Mouse (Mus musculus) stomach, embryonic 15.5 days (tissue): ENCODE results near the gene Man2a1. TPM values are rescaled to one million over a fixed set of nuclear protein-coding genes. Genes with fewer than 3 reads are reported as not detected.

Experiments
- ATAC-seq: fragments of 200-750 bp; cut with Nextera tagmentation; 2 replicates; pipeline ENCODE4 v1.8.0; 2017; ENCODE audit warnings: low read depth, moderate number of reproducible peaks, moderate TSS enrichment; ENCODE audit not compliant: insufficient read depth, low FRiP score
- H3K27ac ChIP-seq: fragments of 300-500 bp; sonication (generic); 2 replicates; pipeline ENCODE4 v1.5.1; 2015; ENCODE audit warnings: mild to moderate bottlenecking, inconsistent platforms
- H3K27me3 ChIP-seq: fragments of 300-500 bp; sonication (generic); replicated peaks from 2 replicates; pipeline ENCODE4 v1.6.1; 2015; ENCODE audit warnings: inconsistent platforms
- H3K36me3 ChIP-seq: fragments of 300-500 bp; sonication (generic); 2 replicates; pipeline ENCODE4 v1.6.1; 2015; ENCODE audit warnings: inconsistent platforms
- H3K4me1 ChIP-seq: fragments of 300-500 bp; sonication (generic); 2 replicates; pipeline ENCODE4 v1.6.1; 2015; ENCODE audit warnings: inconsistent platforms
- H3K4me2 ChIP-seq: fragments of 300-500 bp; sonication (generic); 2 replicates; pipeline ENCODE4 v1.6.1; 2015; ENCODE audit warnings: mild to moderate bottlenecking, inconsistent platforms
- H3K4me3 ChIP-seq: fragments of 300-500 bp; sonication (generic); replicated peaks from 2 replicates; pipeline ENCODE4 v1.5.1; 2015; ENCODE audit warnings: inconsistent platforms
- H3K9ac ChIP-seq: fragments of 300-500 bp; sonication (generic); 2 replicates; pipeline ENCODE4 v1.6.1; 2015; ENCODE audit warnings: inconsistent platforms
- H3K9me3 ChIP-seq: fragments of 300-500 bp; sonication (generic); 2 replicates; pipeline ENCODE4 v1.6.1; 2016; ENCODE audit warnings: inconsistent platforms
- WGBS: fragments of 180-500 bp; shearing (Covaris S2); methylation state at CpG from one replicate; pipeline ENCODE4 v1.1.7; 2015; 5-methylcytosine and 5-hydroxymethylcytosine counted together
- polyA plus RNA-seq: library from polyadenylated mRNA; unstranded; fragments of >200 nt; fragmentation: Nextera tagmentation; extraction: Ambion mirVana; gene quantifications from 2 replicates; pipeline ENCODE4 v1.2.1, GENCODE M21; 2015

Man2a1 gene
- polyA plus RNA-seq, 1 experiment from 2014 or later = 14.3 TPM

- ATAC-seq = no peak
- H3K4me3 ChIP-seq = no peak overlapping the region
- WGBS = 83% methylated on average over 5 of the region's 5 CpGs
- no peaks in the 10 kb centered on the region for H3K4me1 ChIP-seq
- no peaks in the 10 kb centered on the region for H3K9me3 ChIP-seq
- no peak overlapping the region for H3K4me2 ChIP-seq
- H3K36me3 ChIP-seq = no peaks in the 10 kb centered on the region
- H3K9ac ChIP-seq = no peak overlapping the region
- H3K27ac ChIP-seq = no peak overlapping the region
- H3K27me3 ChIP-seq = no peaks in the 10 kb centered on the region
Observed at GRCm38 (mm10) chr17:64774218-64774617, 173.7 kb downstream of the Man2a1 start.

- no peaks in the 10 kb centered on the region for H3K36me3 ChIP-seq
- no peak overlapping the region for H3K4me3 ChIP-seq
- 50% methylated on average over 3 of the region's 3 CpGs for WGBS
- ATAC-seq = no peak
- H3K9ac ChIP-seq = no peak overlapping the region
- no peaks in the 10 kb centered on the region for H3K9me3 ChIP-seq
- H3K27me3 ChIP-seq = no peaks in the 10 kb centered on the region
- H3K4me1 ChIP-seq = no peaks in the 10 kb centered on the region
- H3K4me2 ChIP-seq = no peak overlapping the region
- H3K27ac ChIP-seq = no peak overlapping the region
Observed at GRCm38 (mm10) chr17:64778300-64778699, 177.8 kb downstream of the Man2a1 start.

GRCm38 (mm10) chr17:64778756-64779155 is 178.2 kb downstream of the Man2a1 start:
- Histone ChIP-seq H3K27me3 (no peaks in the 10 kb centered on the region), H3K4me3 (no peak overlapping the region), H3K9me3 (no peaks in the 10 kb centered on the region), H3K27ac (no peak overlapping the region), H3K4me1 (no peaks in the 10 kb centered on the region), H3K36me3 (no peaks in the 10 kb centered on the region), H3K4me2 (no peak overlapping the region), H3K9ac (no peak overlapping the region)
- ATAC-seq = no peak
- 95% methylated on average over 12 of the region's 12 CpGs for WGBS

GRCm38 (mm10) chr17:64780753-64781490 is 180.4 kb downstream of the Man2a1 start:
- H3K4me3 ChIP-seq = no peak overlapping the region
- H3K4me2 ChIP-seq = no peak overlapping the region
- H3K36me3 ChIP-seq = no peaks in the 10 kb centered on the region
- 64% methylated on average over 18 of the region's 18 CpGs for WGBS
- H3K27ac ChIP-seq = no peak overlapping the region
- no peak; the same call in 1 of the 2 replicates for ATAC-seq
- H3K9me3 ChIP-seq = no peaks in the 10 kb centered on the region
- no peaks in the 10 kb centered on the region for H3K4me1 ChIP-seq
- no peaks in the 10 kb centered on the region for H3K27me3 ChIP-seq
- H3K9ac ChIP-seq = no peak overlapping the region

- WGBS = 76% methylated on average over 3 of the region's 3 CpGs
- Histone ChIP-seq H3K27ac (no peak overlapping the region), H3K27me3 (no peaks in the 10 kb centered on the region), H3K9me3 (no peaks in the 10 kb centered on the region), H3K4me1 (no peaks in the 10 kb centered on the region), H3K4me2 (no peak overlapping the region), H3K36me3 (no peaks in the 10 kb centered on the region), H3K4me3 (no peak overlapping the region), H3K9ac (no peak overlapping the region)
- ATAC-seq = peak; percentile 22; the same call in 1 of the 2 replicates
Observed at GRCm38 (mm10) chr17:64782307-64782706, 181.8 kb downstream of the Man2a1 start.

- Histone ChIP-seq H3K4me1 (no peaks in the 10 kb centered on the region), H3K36me3 (no peaks in the 10 kb centered on the region), H3K4me2 (no peak overlapping the region), H3K9ac (no peak overlapping the region), H3K27ac (no peak overlapping the region), H3K27me3 (no peaks in the 10 kb centered on the region), H3K4me3 (no peak overlapping the region), H3K9me3 (no peaks in the 10 kb centered on the region)
- no peak for ATAC-seq
- 46% methylated on average over 1 of the region's 1 CpGs for WGBS
Observed at GRCm38 (mm10) chr17:64785961-64786360, 185.4 kb downstream of the Man2a1 start.

- Histone ChIP-seq H3K4me3 (no peak overlapping the region), H3K36me3 (no peaks in the 10 kb centered on the region), H3K9ac (no peak overlapping the region), H3K9me3 (no peaks in the 10 kb centered on the region), H3K4me1 (no peaks in the 10 kb centered on the region), H3K27ac (no peak overlapping the region), H3K27me3 (no peaks in the 10 kb centered on the region), H3K4me2 (no peak overlapping the region)
- 86% methylated on average over 13 of the region's 13 CpGs for WGBS
- ATAC-seq = no peak
Observed at GRCm38 (mm10) chr17:64788301-64788700, 187.8 kb downstream of the Man2a1 start.

- no peak overlapping the region for H3K9ac ChIP-seq
- no peak overlapping the region for H3K4me3 ChIP-seq
- H3K36me3 ChIP-seq = no peaks in the 10 kb centered on the region
- no peak for ATAC-seq
- no peaks in the 10 kb centered on the region for H3K9me3 ChIP-seq
- H3K27me3 ChIP-seq = no peaks in the 10 kb centered on the region
- H3K27ac ChIP-seq = no peak overlapping the region
- no peaks in the 10 kb centered on the region for H3K4me1 ChIP-seq
- 51% methylated on average over 3 of the region's 3 CpGs for WGBS
- H3K4me2 ChIP-seq = no peak overlapping the region
Observed at GRCm38 (mm10) chr17:64789175-64789574, 188.6 kb downstream of the Man2a1 start.

GRCm38 (mm10) chr17:64792076-64792475 is 191.5 kb downstream of the Man2a1 start:
- Histone ChIP-seq H3K4me3 (no peak overlapping the region), H3K4me1 (no peaks in the 10 kb centered on the region), H3K4me2 (no peak overlapping the region), H3K9ac (no peak overlapping the region), H3K36me3 (no peaks in the 10 kb centered on the region), H3K27ac (no peak overlapping the region), H3K27me3 (no peaks in the 10 kb centered on the region), H3K9me3 (no peaks in the 10 kb centered on the region)
- no peak for ATAC-seq
- WGBS = 87% methylated on average over 3 of the region's 3 CpGs

- no peaks in the 10 kb centered on the region for H3K27me3 ChIP-seq
- no peak overlapping the region for H3K4me2 ChIP-seq
- no peak overlapping the region for H3K4me3 ChIP-seq
- no peaks in the 10 kb centered on the region for H3K36me3 ChIP-seq
- no peaks in the 10 kb centered on the region for H3K4me1 ChIP-seq
- H3K9ac ChIP-seq = no peak overlapping the region
- no peaks in the 10 kb centered on the region for H3K9me3 ChIP-seq
- no peak overlapping the region for H3K27ac ChIP-seq
- ATAC-seq = no peak
- 75% methylated on average over 5 of the region's 5 CpGs for WGBS
Observed at GRCm38 (mm10) chr17:64792623-64793022, 192.1 kb downstream of the Man2a1 start.

GRCm38 (mm10) chr17:64802168-64802955 is 201.8 kb downstream of the Man2a1 start:
- Histone ChIP-seq H3K4me3 (no peak overlapping the region), H3K9me3 (no peaks in the 10 kb centered on the region), H3K27me3 (no peaks in the 10 kb centered on the region), H3K36me3 (no peaks in the 10 kb centered on the region), H3K27ac (no peak overlapping the region), H3K4me2 (peak overlapping the region; percentile 31), H3K4me1 (0 out of 2 replicates have a peak, but pooled peaks cover 4% of the 10 kb centered on the region), H3K9ac (no peak overlapping the region)
- WGBS = 30% methylated on average over 11 of the region's 11 CpGs
- peak; percentile 71; the same call in 1 of the 2 replicates for ATAC-seq

GRCm38 (mm10) chr17:64802956-64803275 is 202.4 kb downstream of the Man2a1 start:
- Histone ChIP-seq H3K9ac (no peak overlapping the region), H3K4me2 (no peak overlapping the region), H3K36me3 (no peaks in the 10 kb centered on the region), H3K27me3 (no peaks in the 10 kb centered on the region), H3K9me3 (no peaks in the 10 kb centered on the region), H3K27ac (no peak overlapping the region), H3K4me1 (0 out of 2 replicates have a peak, but pooled peaks cover 4% of the 10 kb centered on the region), H3K4me3 (no peak overlapping the region)
- WGBS = 48% methylated on average over 7 of the region's 7 CpGs
- ATAC-seq = no peak
